Mouse (Mus musculus): ENCODE measurements around the gene Agbl3. TPM values are rescaled to one million over a fixed set of nuclear protein-coding genes. Genes with fewer than 3 reads are reported as not detected.
A peak's percentile ranks its signal among the peaks of the same experiment; 100 is the strongest.

Gene Agbl3
- polyA plus RNA-seq, 1 experiment, result 1.0 TPM

DNA sequence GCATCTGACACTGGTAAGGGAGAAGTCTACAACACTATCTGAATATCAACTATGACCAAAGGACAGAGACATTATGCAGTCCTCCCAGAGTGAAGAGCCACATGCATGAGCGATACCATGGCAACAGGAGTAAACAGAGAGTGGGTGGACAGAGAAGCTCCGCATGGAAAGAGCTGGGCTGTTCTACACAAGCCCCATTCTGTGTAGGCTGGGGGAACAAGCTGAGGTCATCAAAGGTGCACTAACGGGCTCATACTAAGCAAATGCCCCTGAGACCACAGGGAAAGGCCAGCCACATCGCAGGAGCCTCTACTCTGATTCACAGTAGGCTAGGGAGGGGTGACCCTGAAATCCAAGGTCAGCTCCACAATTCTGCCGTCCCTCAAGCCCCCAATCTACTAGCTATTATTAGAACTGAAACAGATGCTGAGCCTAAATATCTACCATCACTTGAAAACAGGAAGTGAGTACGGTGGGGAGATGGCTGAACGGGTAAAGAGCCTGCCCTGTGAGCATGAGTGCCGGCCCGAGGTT lies 121.7 kb downstream of the Agbl3 start:
- peak overlapping the region; percentile 89 for H3K27ac ChIP-seq (ENCODE audit: insufficient read depth, low read length)
- peak; percentile 41 to 61 for DNase-seq (ENCODE audit: low read depth in 1 of 2, low spot score in 2 of 2)
- WGBS, result 27% methylated on average over 9 of the region's 9 CpGs
- H3K4me3 ChIP-seq (ENCODE audit: extremely low read depth, insufficient read depth, insufficient read length), result peak overlapping the region; percentile 42; the same call in 1 of the 2 replicates
- no peaks in the 10 kb centered on the region for H3K27me3 ChIP-seq (ENCODE audit: control insufficient read depth, insufficient read depth, low read length)
- TF ChIP-seq CTCF (IDR thresholded peaks at IDR 0.05; ENCODE audit: extremely low read depth, insufficient read depth, insufficient read length, insufficient replicate concordance), result no peak
- H3K4me1 ChIP-seq (ENCODE audit: control insufficient read depth, insufficient read depth, insufficient read length), result peaks cover 14% of the 10 kb centered on the region; the same call in 1 of the 2 replicates
- peaks cover 28% of the 10 kb centered on the region for H3K36me3 ChIP-seq (ENCODE audit: control insufficient read depth, insufficient read depth, low read length)

DNA sequence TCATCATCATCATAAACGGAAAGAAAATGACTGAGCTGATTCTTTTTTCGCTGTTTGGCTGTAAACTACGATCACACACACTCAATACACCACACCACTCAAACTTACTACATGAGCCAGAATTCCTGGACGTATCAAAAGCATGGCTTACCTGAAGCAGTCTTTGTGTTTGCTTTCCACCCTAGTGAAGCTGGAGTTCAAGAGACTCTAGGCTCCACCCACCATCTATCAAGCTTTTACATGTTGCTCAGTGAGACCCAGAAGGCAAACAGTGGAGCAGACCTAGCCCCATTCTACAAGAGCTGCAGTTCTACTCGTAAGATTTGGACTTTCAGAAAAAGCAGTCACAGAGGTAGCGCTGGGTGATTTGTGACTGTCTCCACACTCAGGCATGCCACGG lies 122.3 kb downstream of the Agbl3 start:
- H3K4me1 ChIP-seq (ENCODE audit: control insufficient read depth, insufficient read depth, insufficient read length), result peaks cover 14% of the 10 kb centered on the region; the same call in 1 of the 2 replicates
- no peaks in the 10 kb centered on the region for H3K27me3 ChIP-seq (ENCODE audit: control insufficient read depth, insufficient read depth, low read length)
- 0 out of 2 replicates have a peak overlapping the region, but pooled peaks have one; percentile 3 for H3K4me3 ChIP-seq (ENCODE audit: extremely low read depth, insufficient read depth, insufficient read length)
- no peak for DNase-seq (ENCODE audit: low read depth in 1 of 2, low spot score in 2 of 2)
- H3K36me3 ChIP-seq (ENCODE audit: control insufficient read depth, insufficient read depth, low read length), result peaks cover 29% of the 10 kb centered on the region
- no peak for TF ChIP-seq CTCF (IDR thresholded peaks at IDR 0.05; ENCODE audit: extremely low read depth, insufficient read depth, insufficient read length, insufficient replicate concordance)
- TF ChIP-seq POLR2A (IDR thresholded peaks at IDR 0.05; ENCODE audit: low read depth, low read length), result no peak
- H3K27ac ChIP-seq (ENCODE audit: insufficient read depth, low read length), result peak overlapping the region; percentile 89; the same call in 1 of the 2 replicates
- WGBS, result 86% methylated on average over 7 of the region's 7 CpGs

DNA sequence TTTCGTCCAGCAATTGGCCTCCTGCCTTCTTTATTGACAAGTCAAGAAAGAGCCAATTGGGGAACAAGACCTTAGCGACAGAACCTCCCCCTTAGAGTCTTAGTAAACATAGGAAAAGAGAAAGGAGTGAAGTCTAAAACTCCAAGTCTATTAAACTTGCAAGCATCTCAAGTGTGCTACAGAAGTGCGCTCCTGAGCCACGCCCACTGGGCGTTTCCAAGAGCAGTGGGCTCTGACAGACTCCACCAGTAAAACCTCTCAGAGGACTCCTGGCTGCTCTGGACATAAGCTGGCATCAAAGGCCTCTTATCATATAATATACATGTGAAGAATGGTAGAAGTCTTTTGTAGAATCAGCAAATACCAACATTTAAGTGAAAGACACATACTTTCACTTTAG lies 123.2 kb downstream of the Agbl3 start:
- no peaks in the 10 kb centered on the region for H3K27me3 ChIP-seq (ENCODE audit: control insufficient read depth, insufficient read depth, low read length)
- peaks cover 31% of the 10 kb centered on the region for H3K36me3 ChIP-seq (ENCODE audit: control insufficient read depth, insufficient read depth, low read length)
- no peak overlapping the region for H3K27ac ChIP-seq (ENCODE audit: insufficient read depth, low read length)
- no peak for DNase-seq (ENCODE audit: low read depth in 1 of 2, low spot score in 2 of 2)
- H3K4me1 ChIP-seq (ENCODE audit: control insufficient read depth, insufficient read depth, insufficient read length), result peaks cover 14% of the 10 kb centered on the region; the same call in 1 of the 2 replicates
- no peak for TF ChIP-seq CTCF (IDR thresholded peaks at IDR 0.05; ENCODE audit: extremely low read depth, insufficient read depth, insufficient read length, insufficient replicate concordance)
- TF ChIP-seq POLR2A (IDR thresholded peaks at IDR 0.05; ENCODE audit: low read depth, low read length), result no peak
- H3K4me3 ChIP-seq (ENCODE audit: extremely low read depth, insufficient read depth, insufficient read length), result no peak overlapping the region
- WGBS, result 87% methylated on average over 5 of the region's 5 CpGs

DNA sequence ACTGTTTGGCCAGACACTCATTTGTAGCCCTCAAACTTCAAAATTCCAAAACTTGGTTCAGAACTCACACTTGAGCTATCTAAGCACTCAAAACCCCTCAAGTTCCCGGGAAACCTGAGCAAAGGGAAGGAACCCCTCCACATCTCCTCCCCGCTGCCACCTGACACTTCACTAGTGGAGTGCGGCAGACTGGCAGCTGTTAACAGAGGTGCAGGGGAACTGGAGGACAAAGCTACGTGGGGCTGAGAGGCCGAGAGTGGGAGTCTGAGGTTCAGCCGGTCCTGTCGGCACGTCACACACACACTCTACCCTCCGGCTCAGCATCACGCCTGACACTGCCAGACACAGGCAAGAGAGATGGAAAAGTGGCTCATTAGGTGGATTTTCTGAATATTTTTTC lies 123.6 kb downstream of the Agbl3 start:
- peaks cover 31% of the 10 kb centered on the region for H3K36me3 ChIP-seq (ENCODE audit: control insufficient read depth, insufficient read depth, low read length)
- no peaks in the 10 kb centered on the region for H3K27me3 ChIP-seq (ENCODE audit: control insufficient read depth, insufficient read depth, low read length)
- H3K4me1 ChIP-seq (ENCODE audit: control insufficient read depth, insufficient read depth, insufficient read length), result peaks cover 14% of the 10 kb centered on the region; the same call in 1 of the 2 replicates
- 85% methylated on average over 10 of the region's 10 CpGs for whole genome bisulfite sequencing
- H3K27ac ChIP-seq (ENCODE audit: insufficient read depth, low read length), result no peak overlapping the region
- TF ChIP-seq POLR2A (IDR thresholded peaks at IDR 0.05; ENCODE audit: low read depth, low read length) (no peak), CTCF (IDR thresholded peaks at IDR 0.05; ENCODE audit: extremely low read depth, insufficient read depth, insufficient read length, insufficient replicate concordance) (no peak)
- no peak overlapping the region for H3K4me3 ChIP-seq (ENCODE audit: extremely low read depth, insufficient read depth, insufficient read length)
- no peak for DNase-seq (ENCODE audit: low read depth in 1 of 2, low spot score in 2 of 2)

DNA sequence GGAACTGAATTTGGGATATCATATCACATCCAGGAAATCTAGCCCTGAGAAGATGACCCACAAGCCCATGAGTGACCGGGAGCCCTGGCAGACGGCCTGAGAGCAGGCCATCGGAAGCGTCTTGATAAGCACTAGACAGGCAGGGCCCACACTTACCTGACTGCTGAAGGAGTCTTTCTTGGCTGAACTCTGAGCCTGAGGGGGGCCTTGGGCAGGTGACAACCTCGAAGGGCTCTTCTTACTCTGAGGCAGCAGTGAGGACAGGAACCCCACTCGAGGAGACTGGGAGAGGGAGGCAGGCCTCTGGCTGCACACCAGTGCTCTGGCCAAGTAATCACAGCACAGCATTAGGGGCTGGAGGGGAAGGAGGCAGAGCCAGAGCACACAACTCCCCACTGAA lies 124.1 kb downstream of the Agbl3 start:
- H3K27me3 ChIP-seq (ENCODE audit: control insufficient read depth, insufficient read depth, low read length), result no peaks in the 10 kb centered on the region
- DNase-seq (ENCODE audit: low read depth in 1 of 2, low spot score in 2 of 2), result no peak
- no peak overlapping the region for H3K4me3 ChIP-seq (ENCODE audit: extremely low read depth, insufficient read depth, insufficient read length)
- no peak overlapping the region for H3K27ac ChIP-seq (ENCODE audit: insufficient read depth, low read length)
- H3K36me3 ChIP-seq (ENCODE audit: control insufficient read depth, insufficient read depth, low read length), result peaks cover 27% of the 10 kb centered on the region
- H3K4me1 ChIP-seq (ENCODE audit: control insufficient read depth, insufficient read depth, insufficient read length), result peaks cover 14% of the 10 kb centered on the region; the same call in 1 of the 2 replicates
- 91% methylated on average over 6 of the region's 6 CpGs for WGBS
- TF ChIP-seq CTCF (IDR thresholded peaks at IDR 0.05; ENCODE audit: extremely low read depth, insufficient read depth, insufficient read length, insufficient replicate concordance) (no peak), POLR2A (IDR thresholded peaks at IDR 0.05; ENCODE audit: low read depth, low read length) (no peak)

DNA sequence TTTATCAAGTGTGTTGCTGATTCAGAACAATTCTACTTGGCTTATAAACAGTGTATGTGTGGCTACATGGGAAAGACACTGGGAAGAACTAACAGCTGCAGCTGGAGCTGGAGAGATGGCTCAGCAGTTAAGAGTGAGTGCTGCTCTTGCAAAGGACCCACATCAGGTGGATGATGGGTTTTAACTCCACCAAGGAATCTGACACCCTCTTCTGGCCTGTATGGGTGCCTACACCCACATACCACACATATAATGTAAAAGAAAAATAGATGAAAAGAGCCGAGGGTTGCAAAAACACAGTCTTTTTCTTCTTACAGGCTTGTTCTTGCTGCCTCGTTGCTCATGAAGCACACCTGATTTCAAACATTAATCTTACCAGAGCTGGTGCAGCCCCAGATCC lies 125.9 kb downstream of the Agbl3 start:
- WGBS, result 83% methylated on average over 2 of the region's 2 CpGs
- no peak overlapping the region for H3K4me3 ChIP-seq (ENCODE audit: extremely low read depth, insufficient read depth, insufficient read length)
- peaks cover 19% of the 10 kb centered on the region for H3K4me1 ChIP-seq (ENCODE audit: control insufficient read depth, insufficient read depth, insufficient read length)
- H3K27me3 ChIP-seq (ENCODE audit: control insufficient read depth, insufficient read depth, low read length), result no peaks in the 10 kb centered on the region
- no peak for TF ChIP-seq CTCF (IDR thresholded peaks at IDR 0.05; ENCODE audit: extremely low read depth, insufficient read depth, insufficient read length, insufficient replicate concordance)
- no peak overlapping the region for H3K27ac ChIP-seq (ENCODE audit: insufficient read depth, low read length)
- DNase-seq (ENCODE audit: low read depth in 1 of 2, low spot score in 2 of 2), result no peak
- peaks cover 21% of the 10 kb centered on the region for H3K36me3 ChIP-seq (ENCODE audit: control insufficient read depth, insufficient read depth, low read length)

DNA sequence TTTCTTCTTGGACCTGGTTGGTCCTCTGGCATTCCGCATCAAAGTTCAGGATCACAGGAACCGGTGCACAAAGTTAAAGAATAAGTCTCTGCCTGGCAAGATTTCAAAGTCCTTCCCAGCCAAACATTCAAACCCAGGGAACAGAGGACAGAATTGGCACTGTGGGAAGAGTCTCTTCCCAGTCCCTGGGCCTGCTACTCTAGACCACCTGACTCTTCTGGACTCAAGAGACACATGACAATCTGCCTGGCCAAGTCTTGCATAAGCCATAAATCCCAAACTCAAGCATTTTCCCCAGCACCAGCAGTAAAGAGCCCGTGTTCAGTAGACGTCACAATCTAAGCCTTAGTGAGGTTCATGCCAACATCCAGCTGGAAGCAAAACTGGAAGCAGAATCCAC lies 126.4 kb downstream of the Agbl3 start:
- H3K4me3 ChIP-seq (ENCODE audit: extremely low read depth, insufficient read depth, insufficient read length), result no peak overlapping the region
- TF ChIP-seq CTCF (IDR thresholded peaks at IDR 0.05; ENCODE audit: extremely low read depth, insufficient read depth, insufficient read length, insufficient replicate concordance), result no peak
- no peak for TF ChIP-seq POLR2A (IDR thresholded peaks at IDR 0.05; ENCODE audit: low read depth, low read length)
- peaks cover 19% of the 10 kb centered on the region for H3K4me1 ChIP-seq (ENCODE audit: control insufficient read depth, insufficient read depth, insufficient read length)
- WGBS, result 90% methylated on average over 4 of the region's 4 CpGs
- H3K27ac ChIP-seq (ENCODE audit: insufficient read depth, low read length), result no peak overlapping the region
- H3K36me3 ChIP-seq (ENCODE audit: control insufficient read depth, insufficient read depth, low read length), result peaks cover 21% of the 10 kb centered on the region
- DNase-seq (ENCODE audit: low read depth in 1 of 2, low spot score in 2 of 2), result no peak
- H3K27me3 ChIP-seq (ENCODE audit: control insufficient read depth, insufficient read depth, low read length), result no peaks in the 10 kb centered on the region

Data from spleen, adult 2 months (tissue).